Mouse (Mus musculus) olfactory bulb, adult 2 months (tissue): ENCODE measurements around the gene Zwint.

ENCODE experiments used
- CTCF ChIP-seq: fragments of 200-500 bp; IDR thresholded peaks from 2 replicates; pipeline ENCODE4 v1.5.1; 2012; ENCODE audit warnings: low read depth, mild to moderate bottlenecking, low read length, moderate library complexity; ENCODE audit not compliant: insufficient read depth
- POLR2A ChIP-seq: fragments of 200-500 bp; IDR thresholded peaks from 2 replicates; pipeline ENCODE4 v1.6.1; 2012; ENCODE audit warnings: mild to moderate bottlenecking, low read depth, low read length, moderate library complexity; ENCODE audit not compliant: insufficient read depth

DNA sequence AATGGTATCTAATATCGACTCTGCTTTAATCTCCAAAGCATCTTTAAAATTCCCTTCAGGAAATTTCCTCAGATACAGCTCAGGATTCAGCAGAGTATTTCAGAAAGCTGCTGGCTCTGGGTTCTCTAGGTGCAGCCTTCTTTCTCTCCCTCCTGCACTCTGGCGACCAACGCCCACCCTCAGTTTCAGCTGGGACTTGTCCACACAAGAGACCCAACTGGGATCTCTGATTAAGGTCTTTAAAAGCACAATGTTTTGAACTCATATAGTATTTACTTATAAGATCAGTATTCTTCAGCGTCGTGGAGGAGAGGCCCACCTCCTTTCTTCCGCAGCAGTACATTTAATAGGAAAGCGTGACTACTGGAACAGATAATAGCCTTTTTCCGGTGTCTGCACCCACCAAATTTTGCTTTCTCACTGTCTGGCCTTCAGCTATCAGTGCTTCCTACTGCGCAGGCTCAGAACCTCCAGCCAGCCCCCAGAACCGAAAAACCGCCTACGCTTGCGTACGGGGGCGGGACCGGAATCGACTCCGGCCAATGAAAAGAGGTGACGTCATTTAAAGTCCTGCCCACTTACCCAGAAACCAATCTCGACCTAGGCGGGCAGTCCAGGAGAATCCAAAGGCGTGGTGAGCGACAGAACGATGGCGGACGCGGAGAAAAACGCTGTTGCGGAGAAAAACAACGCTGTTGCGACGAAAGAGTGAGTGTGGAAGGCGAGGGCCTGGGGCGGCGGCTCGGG, at the start of gene Zwint:
- TF ChIP-seq CTCF (no peak), POLR2A (peak; percentile 81)
